Mouse (Mus musculus) hindbrain, embryonic 16.5 days (tissue): Measurements from ENCODE around the gene Rdh9. TPM values are rescaled to one million over a fixed set of nuclear protein-coding genes. Genes with fewer than 3 reads are reported as not detected.
"Not testable (repeated sequence)": the region's sequence is repeated elsewhere in the genome, so short reads cannot be mapped to it uniquely, and the experiment has no call there.

Source experiments
- ATAC-seq: fragments of 200-750 bp; cut with Nextera tagmentation; 2 replicates; pipeline ENCODE4 v1.8.0; 2017; ENCODE audit warnings: moderate TSS enrichment, moderate library complexity
- H3K27ac ChIP-seq: fragments of 300-500 bp; sonication (generic); 2 replicates; pipeline ENCODE4 v1.5.1; 2014; ENCODE audit warnings: low read depth, mild to moderate bottlenecking, control low read depth, low read length, moderate library complexity
- H3K27me3 ChIP-seq: fragments of 300-500 bp; sonication (generic); replicated peaks from 2 replicates; pipeline ENCODE4 v1.6.1; 2014; ENCODE audit warnings: low read length; ENCODE audit not compliant: control insufficient read depth, insufficient read depth
- H3K36me3 ChIP-seq: fragments of 300-500 bp; sonication (generic); 2 replicates; pipeline ENCODE4 v1.6.1; 2014; ENCODE audit warnings: mild to moderate bottlenecking, low read length, moderate library complexity, mixed read lengths; ENCODE audit not compliant: control insufficient read depth, insufficient read depth
- H3K4me1 ChIP-seq: fragments of 300-500 bp; sonication (generic); 2 replicates; pipeline ENCODE4 v1.6.1; 2014; ENCODE audit warnings: low read depth, low read length; ENCODE audit not compliant: control insufficient read depth, insufficient read depth
- H3K4me2 ChIP-seq: fragments of 300-500 bp; sonication (generic); 2 replicates; pipeline ENCODE4 v1.6.1; 2014; ENCODE audit warnings: mild to moderate bottlenecking, low read length, control low read depth, moderate library complexity
- H3K4me3 ChIP-seq: fragments of 300-500 bp; sonication (generic); 2 replicates; pipeline ENCODE4 v1.5.1; 2014; ENCODE audit warnings: mild to moderate bottlenecking, low read length, control low read depth, moderate library complexity
- H3K9ac ChIP-seq: fragments of 300-500 bp; sonication (generic); 2 replicates; pipeline ENCODE4 v1.6.1; 2014; ENCODE audit warnings: low read depth, mild to moderate bottlenecking, control low read depth, low read length, moderate library complexity
- H3K9me3 ChIP-seq: fragments of 300-500 bp; sonication (generic); 2 replicates; pipeline ENCODE4 v1.6.1; 2014; ENCODE audit warnings: mild to moderate bottlenecking, low read length, moderate library complexity; ENCODE audit not compliant: control insufficient read depth
- WGBS: fragments of 180-500 bp; shearing (Covaris S2); extraction: QIAGEN DNeasy Blood & Tissue Kit; methylation state at CpG from one replicate; pipeline ENCODE4 v1.1.7; 2014; 5-methylcytosine and 5-hydroxymethylcytosine counted together
- polyA plus RNA-seq: library from polyadenylated mRNA; unstranded; fragments of >200 nt; fragmentation: Nextera tagmentation; extraction: Ambion mirVana; gene quantifications from 2 replicates; pipeline ENCODE4 v1.2.1, GENCODE M21; 2015

Rdh9 gene
- polyA plus RNA-seq, 1 experiment from 2014 or later: 0.20 TPM

DNA sequence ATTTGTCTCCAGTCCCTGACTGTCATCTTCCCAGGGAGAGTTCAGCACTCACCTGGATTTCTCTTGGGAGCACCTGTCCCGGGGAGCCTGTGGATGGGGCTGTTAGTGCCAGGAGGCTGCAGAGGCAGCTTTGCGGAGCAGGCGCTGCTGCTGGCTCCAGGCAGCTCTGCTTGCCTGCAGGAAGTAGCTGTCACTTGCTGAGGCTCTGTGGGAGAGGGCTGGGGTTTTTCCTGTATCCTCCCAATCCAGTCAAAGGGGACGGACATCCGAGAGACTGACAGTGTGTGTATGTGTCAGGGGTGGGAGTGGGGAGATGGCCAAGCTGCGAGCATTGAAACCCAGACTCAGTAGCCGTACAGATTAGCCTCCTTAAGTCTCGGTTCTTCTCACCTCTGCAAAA lies 24.6 kb upstream of the Rdh9 start, which contains the start of gene Gpr182:
Gpr182 (minus strand) TSS at position 185 of the 400 bp plus-strand sequence.
- 62% methylated on average over 8 of the region's 8 CpGs for WGBS
- no peak within 1 kb of the TSS for H3K9ac ChIP-seq
- H3K4me3 ChIP-seq: no peak within 1 kb of the TSS
- no peaks in the 10 kb centered on the region for H3K9me3 ChIP-seq
- H3K4me2 ChIP-seq: peak within 1 kb of the TSS; percentile 49
- no peak for ATAC-seq
- no peaks in the 10 kb centered on the region for H3K27me3 ChIP-seq
- peaks cover 2% of the 10 kb centered on the region; the same call in 1 of the 2 replicates for H3K4me1 ChIP-seq
- H3K36me3 ChIP-seq: peaks cover 4% of the 10 kb centered on the region; the same call in 1 of the 2 replicates
- H3K27ac ChIP-seq: no peak within 1 kb of the TSS

DNA sequence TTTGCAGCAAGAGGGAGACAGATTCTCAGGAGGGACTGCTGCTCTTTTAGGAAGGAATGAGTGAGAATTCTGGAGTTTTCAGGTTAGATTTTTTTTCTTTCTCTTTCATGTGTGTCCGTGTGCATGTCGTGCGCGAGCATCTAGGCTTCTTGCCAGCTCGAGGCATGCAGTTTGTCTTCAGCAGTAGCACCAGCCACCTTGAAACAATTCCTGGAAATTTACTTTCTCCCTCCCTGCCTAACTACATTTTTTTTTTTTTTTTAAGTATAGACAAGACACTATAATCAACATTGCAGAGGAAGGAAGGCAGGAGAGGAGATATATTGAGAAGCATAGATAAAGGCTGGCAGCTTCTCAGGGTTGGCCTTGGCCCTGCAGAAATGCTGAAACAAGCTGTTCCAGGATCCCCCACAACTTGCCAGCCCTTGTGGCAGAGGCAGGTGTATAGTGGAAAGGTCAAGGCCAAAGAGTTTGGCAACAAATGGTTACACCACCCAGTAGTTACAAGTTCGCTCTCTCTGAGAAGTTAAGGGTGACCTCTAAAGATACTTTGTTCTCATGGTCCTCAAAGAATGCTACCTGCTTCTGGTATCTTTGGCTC lies 21.5 kb upstream of the Rdh9 start:
- ATAC-seq: no peak
- Histone ChIP-seq H3K4me1 (peaks cover 2% of the 10 kb centered on the region; the same call in 1 of the 2 replicates), H3K27me3 (no peaks in the 10 kb centered on the region), H3K4me3 (no peak overlapping the region), H3K27ac (no peak overlapping the region), H3K4me2 (no peak overlapping the region), H3K9me3 (no peaks in the 10 kb centered on the region), H3K36me3 (no peaks in the 10 kb centered on the region), H3K9ac (no peak overlapping the region)
- 77% methylated on average over 6 of the region's 6 CpGs for WGBS

DNA sequence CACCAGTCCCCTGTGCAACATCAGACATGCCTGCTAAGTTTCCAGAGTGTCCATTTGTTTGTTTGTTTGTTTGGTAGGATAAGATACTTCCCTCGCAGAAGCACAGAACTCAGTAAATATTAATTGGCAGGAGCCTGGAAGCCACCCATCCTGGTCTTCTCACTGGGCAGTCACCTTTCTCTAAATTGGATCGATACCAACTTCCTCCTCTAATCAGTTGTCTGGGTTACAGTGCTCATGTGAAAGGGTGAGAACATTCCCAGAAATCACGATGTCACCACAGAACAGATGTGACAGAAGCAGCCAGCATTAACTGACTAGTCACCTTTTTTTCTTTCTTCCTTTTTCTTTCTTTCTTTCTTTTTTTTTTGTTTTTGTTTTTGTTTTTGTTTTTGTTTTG lies 20.9 kb upstream of the Rdh9 start:
- 66% methylated on average over 3 of the region's 3 CpGs for WGBS

DNA sequence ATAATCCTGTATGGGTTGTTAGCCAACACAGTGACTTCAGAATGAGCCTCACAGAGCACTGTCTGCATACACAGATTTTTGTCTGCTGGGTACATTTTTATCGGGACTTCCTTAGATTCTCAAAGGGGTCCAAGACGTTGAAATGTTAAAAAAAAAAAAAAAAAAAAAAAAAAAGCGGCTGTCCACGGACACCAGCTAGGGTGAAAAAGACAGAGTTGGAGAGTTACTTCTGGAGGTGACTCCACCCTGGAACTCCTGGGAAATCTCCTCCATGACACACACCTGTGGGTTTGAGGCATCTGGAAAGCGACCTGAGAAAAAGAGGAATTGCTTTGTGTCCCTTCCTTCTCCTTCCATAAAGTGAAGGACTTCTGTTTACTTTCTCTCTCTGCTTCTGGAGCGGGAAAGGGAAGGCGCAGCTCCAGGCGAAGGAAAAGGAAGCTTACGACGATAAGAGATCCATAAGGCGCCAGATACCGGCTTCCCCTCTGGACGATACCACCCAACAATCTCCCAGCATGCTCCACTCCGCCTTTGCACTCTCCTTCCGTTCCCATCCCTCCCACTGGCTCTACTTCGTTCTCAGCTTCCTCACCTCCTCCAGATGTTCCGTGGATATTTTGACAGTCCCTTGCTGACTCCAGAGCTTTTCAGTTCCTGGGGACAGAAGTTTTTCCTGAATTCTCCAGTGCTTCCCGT lies 20.3 kb upstream of the Rdh9 start:
- 46% methylated on average over 18 of the region's 18 CpGs for WGBS
- no peaks in the 10 kb centered on the region for H3K36me3 ChIP-seq
- no peaks in the 10 kb centered on the region for H3K4me1 ChIP-seq
- ATAC-seq: no peak
- H3K4me3 ChIP-seq: no peak overlapping the region
- H3K9ac ChIP-seq: no peak overlapping the region
- no peaks in the 10 kb centered on the region for H3K27me3 ChIP-seq
- peak overlapping the region; percentile 45; the same call in 1 of the 2 replicates for H3K4me2 ChIP-seq
- no peak overlapping the region for H3K27ac ChIP-seq
- H3K9me3 ChIP-seq: no peaks in the 10 kb centered on the region

More for the DNA sequence above, 20.9 kb upstream of the Rdh9 start:
- Histone ChIP-seq H3K4me2 (no peak overlapping the region), H3K9ac (no peak overlapping the region), H3K27ac (no peak overlapping the region), H3K27me3 (no peaks in the 10 kb centered on the region), H3K4me3 (no peak overlapping the region), H3K36me3 (no peaks in the 10 kb centered on the region), H3K9me3 (no peaks in the 10 kb centered on the region), H3K4me1 (no peaks in the 10 kb centered on the region; the same call in 1 of the 2 replicates)
- ATAC-seq: no peak

DNA sequence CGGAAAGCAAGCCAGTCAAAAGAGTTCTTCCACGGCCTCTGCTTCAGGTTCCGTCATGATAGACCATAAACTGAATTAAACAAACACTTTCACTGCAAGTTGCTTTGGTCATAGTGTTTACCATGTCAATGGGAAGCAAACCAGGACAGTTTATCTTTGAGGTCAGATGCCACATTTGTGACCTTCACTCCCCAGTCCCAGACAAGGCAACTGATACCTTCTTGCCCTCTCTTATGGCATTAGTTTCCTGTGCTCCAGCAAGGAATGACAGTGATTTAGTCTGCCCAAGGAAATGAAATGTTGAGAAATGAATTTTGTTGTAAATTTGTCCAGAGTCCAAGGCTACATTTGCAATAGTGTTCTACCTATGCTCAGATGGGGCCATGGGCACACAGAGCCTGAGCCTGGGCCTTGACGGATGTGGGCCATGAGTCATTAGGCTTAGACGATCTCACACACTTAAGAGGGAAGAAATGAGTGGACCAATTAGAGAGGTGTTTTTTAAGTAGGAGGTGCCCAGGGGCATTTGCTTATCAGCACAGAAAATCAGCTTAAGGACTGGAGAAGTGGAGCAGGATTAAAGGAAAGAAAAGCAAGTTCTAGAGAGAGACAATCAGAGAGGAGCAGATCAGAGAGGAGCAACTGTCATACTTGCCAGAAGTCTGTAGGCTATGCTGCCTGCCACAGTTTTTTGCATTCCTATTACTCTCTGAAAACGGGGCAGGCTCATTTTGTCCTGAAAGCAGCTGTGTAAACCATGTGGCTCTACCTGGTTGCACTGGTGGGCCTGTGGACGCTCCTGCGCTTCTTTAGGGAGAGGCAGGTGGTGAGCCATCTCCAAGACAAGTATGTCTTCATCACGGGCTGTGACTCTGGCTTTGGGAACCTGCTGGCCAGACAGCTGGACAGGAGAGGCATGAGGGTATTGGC lies 16.7 kb upstream of the Rdh9 start, which contains the start of the genes Rdh1 and Rdh16f1:
Rdh1 (plus strand) TSS at position 541 of the 930 bp plus-strand sequence.
Rdh16f1 (plus strand) TSS at position 607 of the 930 bp plus-strand sequence.
- no peaks in the 10 kb centered on the region for H3K36me3 ChIP-seq
- no peaks in the 10 kb centered on the region for H3K9me3 ChIP-seq
- no peaks in the 10 kb centered on the region for H3K27me3 ChIP-seq
- H3K9ac ChIP-seq: no peak within 1 kb of the TSS
- H3K4me2 ChIP-seq: no peak within 1 kb of the TSS
- ATAC-seq: no peak
- H3K4me1 ChIP-seq: no peaks in the 10 kb centered on the region
- H3K27ac ChIP-seq: no peak within 1 kb of the TSS
- H3K4me3 ChIP-seq: no peak within 1 kb of the TSS
- WGBS: 82% methylated on average over 9 of the region's 9 CpGs

DNA sequence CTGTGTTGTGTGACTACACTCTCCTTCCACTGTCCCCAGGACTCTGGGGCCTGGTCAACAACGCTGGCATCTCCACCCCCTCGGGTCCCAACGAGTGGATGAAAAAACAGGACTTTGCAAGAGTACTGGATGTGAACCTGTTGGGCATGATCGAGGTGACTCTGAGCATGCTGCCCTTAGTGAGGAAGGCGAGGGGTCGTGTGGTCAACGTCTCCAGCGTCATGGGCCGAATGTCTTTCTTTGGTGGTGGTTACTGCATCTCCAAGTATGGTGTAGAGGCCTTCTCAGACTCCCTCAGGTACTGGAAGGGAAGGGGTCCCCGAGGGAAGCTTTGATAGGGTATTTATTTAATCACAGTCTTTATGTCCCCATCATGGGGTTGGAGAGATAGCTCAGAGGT lies 13.3 kb upstream of the Rdh9 start:
- H3K4me3 ChIP-seq, H3K36me3 ChIP-seq, H3K9ac ChIP-seq, H3K27me3 ChIP-seq, ATAC-seq, H3K9me3 ChIP-seq, H3K27ac ChIP-seq, H3K4me2 ChIP-seq, H3K4me1 ChIP-seq: not testable (repeated sequence)
- WGBS: 87% methylated on average over 10 of the region's 10 CpGs

DNA sequence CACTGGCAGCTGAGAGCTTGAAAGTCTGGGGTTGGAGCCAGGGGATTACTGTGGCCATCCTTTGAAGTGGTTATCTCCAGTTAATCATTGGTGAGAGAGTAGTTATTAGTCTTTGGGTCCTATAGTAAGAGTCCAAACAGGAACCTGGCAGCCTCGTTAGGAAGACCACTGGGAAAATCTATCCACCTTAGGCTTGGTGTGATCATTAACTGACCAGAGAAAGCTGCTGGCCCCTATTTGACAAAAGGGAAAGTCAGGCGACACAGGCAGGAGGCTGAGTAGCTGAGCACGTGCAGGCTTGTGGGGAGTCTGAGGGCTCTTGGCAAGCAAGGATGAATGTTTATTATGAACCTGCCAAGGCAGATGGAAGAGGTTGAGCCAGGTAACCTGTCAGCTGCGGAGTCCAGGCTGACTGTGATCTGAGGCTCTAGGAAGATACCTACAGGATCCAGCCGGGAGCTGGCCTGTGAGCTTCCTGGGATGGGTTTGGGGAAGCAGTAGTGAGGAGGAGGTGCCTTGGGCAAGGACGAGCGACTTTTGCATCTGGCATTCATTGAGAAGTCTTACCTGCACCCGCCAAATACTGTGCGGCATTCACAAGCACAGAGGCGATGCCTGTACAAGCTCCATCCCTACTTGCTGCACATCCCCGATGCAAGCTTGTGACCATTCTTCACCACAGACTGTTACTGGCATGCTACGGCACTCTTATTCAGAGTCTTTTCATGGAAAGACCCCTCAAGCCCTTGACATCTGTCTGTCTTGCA lies 12.1 kb upstream of the Rdh9 start:
- Histone ChIP-seq H3K27me3 (no peaks in the 10 kb centered on the region), H3K4me1 (no peaks in the 10 kb centered on the region), H3K9ac (no peak overlapping the region), H3K36me3 (no peaks in the 10 kb centered on the region), H3K4me2 (no peak overlapping the region), H3K27ac (no peak overlapping the region), H3K9me3 (no peaks in the 10 kb centered on the region), H3K4me3 (no peak overlapping the region)
- ATAC-seq: no peak
- 65% methylated on average over 12 of the region's 12 CpGs for WGBS

DNA sequence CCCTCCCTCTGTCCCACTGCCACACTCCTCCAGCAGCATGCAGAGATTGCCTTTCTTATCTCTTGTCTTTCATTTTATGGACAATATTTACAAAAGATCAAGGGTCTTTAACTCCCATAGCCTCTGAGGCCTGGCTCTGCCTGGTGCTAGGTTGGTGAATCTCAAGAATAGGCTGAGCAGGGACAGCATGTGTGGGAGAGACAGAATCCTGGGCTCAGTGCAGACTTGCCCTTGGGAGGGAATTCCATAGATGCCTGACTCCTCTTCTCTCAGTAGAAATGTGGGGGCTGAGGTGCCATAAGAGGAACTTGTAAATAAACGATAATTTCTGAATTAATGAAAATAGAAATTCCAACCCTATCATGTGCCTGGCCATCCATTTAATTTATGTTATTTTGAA lies 9.6 kb upstream of the Rdh9 start:
- ATAC-seq: no peak

More for the DNA sequence above, 9.6 kb upstream of the Rdh9 start:
- H3K4me2 ChIP-seq: no peak overlapping the region
- H3K9ac ChIP-seq: no peak overlapping the region
- H3K27ac ChIP-seq: no peak overlapping the region
- no peaks in the 10 kb centered on the region for H3K4me1 ChIP-seq
- no peaks in the 10 kb centered on the region for H3K9me3 ChIP-seq
- H3K4me3 ChIP-seq: no peak overlapping the region
- no peaks in the 10 kb centered on the region for H3K27me3 ChIP-seq
- H3K36me3 ChIP-seq: no peaks in the 10 kb centered on the region
- WGBS: 93% methylated on average over 1 of the region's 1 CpGs
